Mouse (Mus musculus): ENCODE measurements around the gene Tmtc2.

GRCm38 (mm10) chr10:105416601-105417000 is 157.7 kb downstream of the Tmtc2 start:
- TF ChIP-seq CTCF (IDR thresholded peaks at IDR 0.05; ENCODE audit: control insufficient read depth, insufficient read depth, insufficient replicate concordance, low read depth, low read length) (no peak), POLR2A (IDR thresholded peaks at IDR 0.05; ENCODE audit: control insufficient read depth, low read depth, low read length) (no peak)
